Mouse (Mus musculus) testis, adult 2 months (tissue): ENCODE measurements around the gene Psmd11.
"Not testable (repeated sequence)": the region's sequence is repeated elsewhere in the genome, so short reads cannot be mapped to it uniquely, and the experiment has no call there.

Experiments
- CTCF ChIP-seq: fragments of 200-500 bp; IDR thresholded peaks from 2 replicates; pipeline ENCODE4 v1.5.1; 2012; ENCODE audit warnings: low read depth, mild to moderate bottlenecking, inconsistent platforms, low read length, moderate library complexity; ENCODE audit not compliant: control insufficient read depth, insufficient read depth, insufficient replicate concordance
- POLR2A ChIP-seq: fragments of 200-500 bp; IDR thresholded peaks from 2 replicates; pipeline ENCODE4 v1.6.1; 2012; ENCODE audit warnings: low read depth, mild to moderate bottlenecking, inconsistent platforms, low read length, moderate library complexity; ENCODE audit not compliant: control insufficient read depth

GRCm38 (mm10) chr11:80407878-80408277 lies 20.5 kb upstream of the Psmd11 start:
- not testable (repeated sequence) for TF ChIP-seq CTCF, POLR2A
